Mouse (Mus musculus) urinary bladder, adult 2 months (tissue): ENCODE data around the gene Tma16. TPM values are rescaled to one million over a fixed set of nuclear protein-coding genes. Genes with fewer than 3 reads are reported as not detected.

Experiments
- polyA plus RNA-seq: library from polyadenylated mRNA; depleted of rRNA; stranded (reverse); fragments of >200 nt; gene quantifications from 2 replicates; pipeline ENCODE4 v1.2.3, GENCODE M21; 2012; rRNA removed

Tma16 gene
- polyA plus RNA-seq, 1 experiment = 5.5 TPM

Other genes starting within 250 kb of the Tma16 start
- gene Tktl2, start 25.2 kb upstream of the Tma16 start, polyA plus RNA-seq = not detected in 2 replicates
- gene Npy5r, start 201.6 kb upstream of the Tma16 start, polyA plus RNA-seq = 0.07 TPM in 1 of 2 replicates, not detected in the other
- 67.4 and 68.2 TPM in 2 replicates for gene Npy1r, start 210.7 kb upstream of the Tma16 start, polyA plus RNA-seq